Mouse (Mus musculus): Measurements from ENCODE around the gene Cabp1. TPM values are rescaled to one million over a fixed set of nuclear protein-coding genes. Genes with fewer than 3 reads are reported as not detected.

The Cabp1 gene
- polyA plus RNA-seq, 1 experiment: 0.72 TPM

- Histone ChIP-seq H3K4me3 (ENCODE audit: extremely low read depth, insufficient read depth, insufficient read length) (no peak overlapping the region), H3K4me1 (ENCODE audit: control insufficient read depth, insufficient read depth, insufficient read length) (peaks cover 4% of the 10 kb centered on the region), H3K27ac (ENCODE audit: insufficient read depth, low read length) (no peak overlapping the region), H3K36me3 (ENCODE audit: control insufficient read depth, insufficient read depth, low read length) (no peaks in the 10 kb centered on the region), H3K27me3 (ENCODE audit: control insufficient read depth, insufficient read depth, low read length) (peaks cover 30% of the 10 kb centered on the region)
- WGBS: 11% methylated on average over 12 of the region's 12 CpGs
- TF ChIP-seq POLR2A (IDR thresholded peaks at IDR 0.05; ENCODE audit: low read depth, low read length) (no peak), CTCF (IDR thresholded peaks at IDR 0.05; ENCODE audit: extremely low read depth, insufficient read depth, insufficient read length, insufficient replicate concordance) (no peak)
- no peak for DNase-seq (ENCODE audit: low read depth in 1 of 2, low spot score in 2 of 2)
Measured at GRCm38 (mm10) chr5:115194626-115195221, 543 bp upstream of the Cabp1 start.

GRCm38 (mm10) chr5:115193226-115193625 lies 955 bp downstream of the Cabp1 start:
- peaks cover 4% of the 10 kb centered on the region for H3K4me1 ChIP-seq (ENCODE audit: control insufficient read depth, insufficient read depth, insufficient read length)
- no peak for TF ChIP-seq POLR2A (IDR thresholded peaks at IDR 0.05; ENCODE audit: low read depth, low read length)
- no peak for TF ChIP-seq CTCF (IDR thresholded peaks at IDR 0.05; ENCODE audit: extremely low read depth, insufficient read depth, insufficient read length, insufficient replicate concordance)
- WGBS: 3% methylated on average over 34 of the region's 34 CpGs
- H3K27ac ChIP-seq (ENCODE audit: insufficient read depth, low read length): no peak overlapping the region
- no peaks in the 10 kb centered on the region for H3K36me3 ChIP-seq (ENCODE audit: control insufficient read depth, insufficient read depth, low read length)
- DNase-seq (ENCODE audit: low read depth in 1 of 2, low spot score in 2 of 2): peak in 1 of 2 experiments; percentile 46
- peaks cover 30% of the 10 kb centered on the region for H3K27me3 ChIP-seq (ENCODE audit: control insufficient read depth, insufficient read depth, low read length)
- H3K4me3 ChIP-seq (ENCODE audit: extremely low read depth, insufficient read depth, insufficient read length): peak overlapping the region; percentile 51; the same call in 1 of the 2 replicates

GRCm38 (mm10) chr5:115192828-115193195 lies 1.4 kb downstream of the Cabp1 start:
- Histone ChIP-seq H3K27me3 (ENCODE audit: control insufficient read depth, insufficient read depth, low read length) (peaks cover 30% of the 10 kb centered on the region), H3K36me3 (ENCODE audit: control insufficient read depth, insufficient read depth, low read length) (no peaks in the 10 kb centered on the region)
- 16% methylated on average over 7 of the region's 7 CpGs for WGBS

GRCm38 (mm10) chr5:115191880-115192827 lies 2.0 kb downstream of the Cabp1 start:
- TF ChIP-seq POLR2A (IDR thresholded peaks at IDR 0.05; ENCODE audit: low read depth, low read length) (no peak), CTCF (IDR thresholded peaks at IDR 0.05; ENCODE audit: extremely low read depth, insufficient read depth, insufficient read length, insufficient replicate concordance) (no peak)
- Histone ChIP-seq H3K4me3 (ENCODE audit: extremely low read depth, insufficient read depth, insufficient read length) (no peak overlapping the region), H3K27me3 (ENCODE audit: control insufficient read depth, insufficient read depth, low read length) (peaks cover 30% of the 10 kb centered on the region), H3K36me3 (ENCODE audit: control insufficient read depth, insufficient read depth, low read length) (no peaks in the 10 kb centered on the region), H3K27ac (ENCODE audit: insufficient read depth, low read length) (no peak overlapping the region), H3K4me1 (ENCODE audit: control insufficient read depth, insufficient read depth, insufficient read length) (peaks cover 9% of the 10 kb centered on the region)
- 10% methylated on average over 29 of the region's 29 CpGs for WGBS
- DNase-seq (ENCODE audit: low read depth in 1 of 2, low spot score in 2 of 2): no peak

More at GRCm38 (mm10) chr5:115192828-115193195, 1.4 kb downstream of the Cabp1 start:
- TF ChIP-seq POLR2A (IDR thresholded peaks at IDR 0.05; ENCODE audit: low read depth, low read length) (no peak), CTCF (IDR thresholded peaks at IDR 0.05; ENCODE audit: extremely low read depth, insufficient read depth, insufficient read length, insufficient replicate concordance) (no peak)
- Histone ChIP-seq H3K4me1 (ENCODE audit: control insufficient read depth, insufficient read depth, insufficient read length) (peaks cover 4% of the 10 kb centered on the region), H3K4me3 (ENCODE audit: extremely low read depth, insufficient read depth, insufficient read length) (no peak overlapping the region), H3K27ac (ENCODE audit: insufficient read depth, low read length) (no peak overlapping the region)
- DNase-seq (ENCODE audit: low read depth in 1 of 2, low spot score in 2 of 2): no peak

- Histone ChIP-seq H3K4me3 (ENCODE audit: extremely low read depth, insufficient read depth, insufficient read length) (no peak overlapping the region), H3K27ac (ENCODE audit: insufficient read depth, low read length) (no peak overlapping the region), H3K36me3 (ENCODE audit: control insufficient read depth, insufficient read depth, low read length) (no peaks in the 10 kb centered on the region), H3K4me1 (ENCODE audit: control insufficient read depth, insufficient read depth, insufficient read length) (peaks cover 17% of the 10 kb centered on the region), H3K27me3 (ENCODE audit: control insufficient read depth, insufficient read depth, low read length) (peaks cover 33% of the 10 kb centered on the region)
- WGBS: 78% methylated on average over 12 of the region's 12 CpGs
- TF ChIP-seq POLR2A (IDR thresholded peaks at IDR 0.05; ENCODE audit: low read depth, low read length): no peak
- no peak for TF ChIP-seq CTCF (IDR thresholded peaks at IDR 0.05; ENCODE audit: extremely low read depth, insufficient read depth, insufficient read length, insufficient replicate concordance)
- no peak for DNase-seq (ENCODE audit: low read depth in 1 of 2, low spot score in 2 of 2)
Measured at GRCm38 (mm10) chr5:115190081-115190480, 4.1 kb downstream of the Cabp1 start.

- H3K36me3 ChIP-seq (ENCODE audit: control insufficient read depth, insufficient read depth, low read length): no peaks in the 10 kb centered on the region
- H3K4me3 ChIP-seq (ENCODE audit: extremely low read depth, insufficient read depth, insufficient read length): no peak overlapping the region
- peaks cover 17% of the 10 kb centered on the region for H3K4me1 ChIP-seq (ENCODE audit: control insufficient read depth, insufficient read depth, insufficient read length)
- WGBS: 39% methylated on average over 5 of the region's 5 CpGs
- H3K27ac ChIP-seq (ENCODE audit: insufficient read depth, low read length): no peak overlapping the region
- H3K27me3 ChIP-seq (ENCODE audit: control insufficient read depth, insufficient read depth, low read length): peaks cover 24% of the 10 kb centered on the region
- peak in 1 of 2 experiments; percentile 49 for DNase-seq (ENCODE audit: low read depth in 1 of 2, low spot score in 2 of 2)
- TF ChIP-seq POLR2A (IDR thresholded peaks at IDR 0.05; ENCODE audit: low read depth, low read length) (no peak), CTCF (IDR thresholded peaks at IDR 0.05; ENCODE audit: extremely low read depth, insufficient read depth, insufficient read length, insufficient replicate concordance) (peak; percentile 80; the same call in 1 of the 2 replicates)
Measured at GRCm38 (mm10) chr5:115188824-115189223, 5.4 kb downstream of the Cabp1 start.

All from spleen, adult 2 months (tissue).